Mouse (Mus musculus): Measurements from ENCODE around the gene Rrp15.

The Rrp15 gene

DNA sequence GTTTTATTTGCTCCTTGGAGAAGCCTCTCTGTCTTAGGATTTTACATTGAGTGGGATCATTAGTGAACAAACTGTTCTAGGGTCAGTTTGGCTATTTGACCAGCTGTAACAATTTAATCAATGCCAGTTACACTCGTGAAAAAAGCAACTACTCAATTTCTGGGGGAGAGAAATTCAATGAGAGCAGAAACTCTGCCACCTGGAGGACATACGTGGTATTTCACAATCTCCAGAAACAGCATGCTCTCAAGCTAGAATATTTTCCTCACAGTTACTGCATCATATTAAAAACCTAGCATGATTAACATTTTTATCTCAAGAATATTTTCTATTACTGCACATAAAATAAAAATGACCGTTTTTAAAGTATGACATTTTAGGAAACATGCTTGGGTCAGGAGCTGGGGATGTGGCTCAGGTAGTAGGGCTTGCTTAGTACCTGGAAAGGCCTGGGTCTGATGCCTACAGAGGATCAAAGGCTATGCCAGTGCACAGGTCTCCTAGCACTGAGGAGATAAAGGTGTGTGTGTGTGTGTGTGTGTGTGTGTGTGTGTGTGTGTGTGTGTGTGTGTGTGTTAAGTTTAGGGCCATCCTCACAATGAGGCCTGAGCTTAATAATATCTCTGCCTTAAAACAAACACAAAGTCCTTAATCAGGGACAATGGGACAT lies 36.2 kb downstream of the Rrp15 start:
- peak; percentile 69 to 82 for DNase-seq

DNA sequence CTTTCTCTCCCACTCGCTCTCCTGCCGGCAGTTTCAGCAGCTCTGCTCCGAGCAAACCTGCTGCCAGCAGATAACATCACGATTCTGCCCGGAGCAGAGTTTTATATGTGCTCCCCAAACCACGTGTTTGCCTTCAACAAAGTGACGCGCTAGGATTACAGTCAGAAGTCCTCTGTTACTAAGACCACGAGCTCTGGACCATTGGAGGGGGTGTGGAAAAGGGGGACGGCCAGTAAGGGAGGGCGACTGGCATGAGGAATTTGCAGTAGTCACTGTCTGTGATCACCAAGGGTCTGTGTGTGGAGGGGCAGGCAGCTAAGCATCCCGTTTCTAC lies 43.3 kb downstream of the Rrp15 start, which contains the start of gene Tgfb2:
Gene Tgfb2, minus strand, starts transcription at position 75 of the 334 bp plus-strand sequence.
- DNase-seq = peak in 1 of 2 experiments; percentile 42

DNA sequence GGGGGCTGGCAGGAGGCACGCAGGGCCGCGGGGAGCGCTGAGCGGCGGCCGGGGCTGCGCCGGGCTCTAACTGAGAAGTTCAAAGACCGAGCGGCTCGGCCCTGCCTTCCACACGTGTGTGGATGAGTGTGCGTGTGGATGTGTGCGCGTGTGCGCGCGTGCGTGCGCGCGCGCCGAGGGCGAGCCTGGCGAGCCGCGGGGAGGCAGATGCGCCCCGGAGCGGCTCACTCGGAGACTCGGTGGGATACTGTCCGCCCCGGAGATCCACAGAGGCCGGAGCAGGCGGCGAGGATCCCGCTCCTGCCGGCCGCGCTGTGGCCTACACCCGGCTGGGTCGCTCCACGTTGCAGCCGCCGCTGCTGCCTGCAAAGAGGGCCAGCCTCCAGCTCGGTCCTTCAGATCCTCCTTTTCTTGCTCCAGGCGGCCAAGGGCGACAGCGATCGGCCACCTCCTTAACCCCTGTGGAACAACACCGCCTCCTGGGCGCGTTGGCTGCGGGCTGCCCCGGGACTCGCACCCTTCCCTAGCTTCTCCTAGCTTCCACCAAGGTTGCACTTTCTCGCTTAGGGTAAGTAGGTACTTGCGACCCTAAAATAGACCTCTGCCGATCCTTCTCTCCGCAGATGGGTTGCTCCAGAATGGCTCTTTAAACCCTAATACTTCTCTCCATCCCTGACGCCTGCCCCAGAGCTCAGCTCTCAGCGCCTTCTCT lies 43.8 kb downstream of the Rrp15 start:
- peak; percentile 69 to 71 for DNase-seq

DNA sequence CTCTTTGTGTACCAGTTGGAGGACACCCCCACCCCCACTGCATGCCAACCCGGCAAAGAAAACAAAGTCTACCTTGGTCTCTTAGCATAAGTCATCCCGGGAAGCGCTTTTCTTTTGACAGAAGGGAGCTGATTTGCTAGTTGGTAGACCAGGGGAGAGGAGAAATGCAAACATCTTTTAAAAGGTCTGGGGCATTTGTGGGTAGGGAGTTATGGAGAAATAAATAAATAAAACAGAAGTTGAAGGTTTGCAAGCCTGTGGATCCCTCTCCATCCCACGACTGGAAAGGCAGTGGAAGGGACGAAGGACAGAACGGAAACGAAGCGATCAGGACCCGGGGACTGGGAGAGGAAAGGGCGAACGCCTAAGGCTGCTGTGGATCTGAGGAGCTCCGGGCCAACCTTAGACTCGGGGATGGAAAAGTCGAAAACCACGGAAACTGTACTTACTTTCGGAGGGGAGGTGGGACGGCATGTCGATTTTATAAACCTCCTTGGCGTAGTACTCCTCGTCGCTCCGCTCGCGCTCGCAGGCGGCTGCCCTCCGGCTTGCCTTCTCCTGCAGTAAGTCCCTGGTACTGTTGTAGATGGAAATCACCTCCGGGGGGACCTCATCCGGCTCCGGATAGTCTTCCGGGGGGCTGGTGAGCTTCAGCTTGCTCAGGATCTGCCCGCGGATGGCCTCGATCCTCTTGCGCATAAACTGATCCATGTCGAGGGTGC lies 45.0 kb downstream of the Rrp15 start:
- peak; percentile 60 to 61 for DNase-seq

DNA sequence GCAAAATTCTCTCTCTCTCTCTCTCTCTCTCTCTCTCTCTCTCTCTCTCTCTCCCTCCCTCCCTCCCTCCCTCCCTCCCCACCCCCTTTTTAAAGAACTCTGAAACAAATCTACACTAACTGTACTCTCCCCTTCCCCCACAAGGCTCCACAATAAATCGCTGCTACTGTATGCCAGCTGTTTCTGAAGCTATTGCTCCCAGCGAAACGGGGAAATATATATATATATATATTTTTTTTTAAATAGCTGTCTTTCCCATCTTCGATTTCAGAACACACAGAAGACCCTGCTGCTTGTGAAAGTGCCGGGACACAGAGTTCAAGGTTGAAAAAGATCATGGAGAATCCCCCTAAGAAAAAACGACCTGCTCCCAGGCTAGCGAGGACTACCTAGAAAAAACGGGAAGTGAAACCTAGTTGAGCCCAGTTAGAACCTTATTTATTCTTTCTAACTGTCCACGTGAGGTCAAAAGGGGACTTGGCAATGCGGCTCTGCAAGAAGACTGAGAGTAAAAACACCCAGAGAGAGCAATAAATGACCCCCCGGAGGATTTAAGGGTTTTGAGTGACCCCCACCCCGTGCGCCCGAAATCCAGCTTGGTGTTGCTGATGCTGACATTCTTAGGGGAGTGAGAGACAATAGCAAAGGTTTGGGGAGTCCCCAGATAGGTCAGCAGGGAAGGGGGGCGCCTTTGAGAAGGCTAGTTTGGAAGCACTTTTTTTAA lies 45.7 kb downstream of the Rrp15 start:
- DNase-seq = peak in 1 of 2 experiments; percentile 46

DNA sequence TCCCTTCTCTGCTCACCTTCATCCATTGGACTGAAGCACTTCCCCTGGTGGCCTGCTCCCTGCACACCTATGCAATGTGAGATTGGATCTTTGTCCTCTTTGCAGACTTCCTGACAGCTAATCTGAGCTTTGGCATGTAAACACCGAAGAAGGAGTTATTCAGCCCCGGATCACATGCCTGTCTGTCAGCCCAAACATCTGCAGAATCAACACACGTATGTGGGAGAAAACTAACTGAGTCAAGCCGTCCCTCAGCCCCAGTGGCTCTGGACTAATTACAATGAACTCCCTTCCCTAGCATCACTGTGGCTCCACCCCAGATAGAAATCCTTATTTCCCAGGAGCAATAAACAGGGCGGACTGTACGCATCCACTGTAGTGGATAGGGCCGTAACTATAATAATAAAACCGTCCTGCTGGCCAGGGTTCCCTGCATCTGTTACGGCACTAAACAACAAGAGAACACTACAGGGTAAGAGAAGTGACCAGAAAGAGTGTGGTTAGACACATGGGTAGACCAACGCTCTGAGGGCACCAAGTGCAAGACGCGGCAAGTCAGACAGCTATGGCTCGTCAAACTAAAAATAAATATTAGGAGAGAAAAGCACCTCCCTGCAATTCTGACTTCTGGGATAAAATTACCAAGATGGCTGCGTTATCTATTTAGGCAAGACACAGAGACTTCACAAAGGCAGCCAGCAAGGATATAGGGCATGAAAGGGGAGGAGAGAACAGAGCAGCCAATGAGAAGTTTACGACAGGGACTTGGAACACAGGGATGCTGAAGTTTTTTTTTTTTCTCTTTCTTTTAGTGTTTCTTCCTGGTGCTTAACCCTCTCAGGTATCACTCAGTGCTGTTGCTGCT lies 46.5 kb downstream of the Rrp15 start:
- DNase-seq = peak in 1 of 2 experiments; percentile 31

DNA sequence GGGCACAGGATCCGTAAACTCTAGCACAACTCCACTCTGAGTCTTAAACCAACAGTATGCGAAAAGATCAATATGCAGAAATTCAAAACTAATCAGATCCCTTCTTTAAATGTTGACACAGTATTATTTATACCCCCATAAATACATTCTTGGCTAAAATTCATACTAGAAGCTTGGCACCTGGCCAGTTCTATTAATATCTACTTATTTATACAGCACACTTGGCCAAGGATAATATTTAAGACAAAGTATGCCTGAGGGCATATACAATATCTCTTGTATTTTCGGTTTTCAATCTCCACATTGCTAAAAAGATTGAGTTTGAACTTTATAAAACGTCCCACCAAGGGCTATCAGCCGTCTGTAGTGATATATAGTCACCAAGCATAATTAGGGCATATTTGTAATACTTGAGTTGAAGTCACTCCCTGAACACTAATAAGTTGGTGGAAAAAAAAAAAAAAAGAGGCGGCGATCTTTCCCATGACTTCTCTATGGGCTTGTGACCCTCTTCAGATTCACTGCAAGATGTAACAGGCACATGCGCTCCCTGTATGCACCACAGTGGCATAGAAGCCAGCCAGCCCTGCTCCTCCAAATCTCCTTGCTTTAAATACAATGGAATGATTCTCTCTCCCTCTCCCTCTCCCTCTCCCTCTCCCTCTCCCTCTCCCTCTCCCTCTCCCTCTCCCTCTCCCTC lies 47.8 kb downstream of the Rrp15 start:
- no peak for DNase-seq

DNA sequence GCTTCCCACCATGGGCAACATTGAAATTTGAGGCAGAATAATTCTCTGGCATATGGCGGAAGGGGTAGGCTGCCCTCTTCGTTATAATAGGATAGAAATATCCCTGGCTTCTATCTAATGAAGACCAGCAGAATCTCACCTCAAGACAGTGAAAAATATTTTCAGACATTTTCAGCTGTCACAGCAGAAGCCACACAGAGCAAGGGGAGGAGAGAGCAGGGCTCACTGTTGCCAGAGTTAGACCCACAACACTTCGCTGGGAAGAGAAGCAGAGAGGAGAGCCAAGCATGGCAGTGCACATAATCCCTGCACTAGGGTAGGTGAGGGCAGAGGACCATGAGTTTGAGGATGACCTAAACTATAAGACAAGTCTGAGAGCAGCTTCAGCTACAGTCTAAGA lies 48.7 kb downstream of the Rrp15 start:
- no peak for DNase-seq

DNA sequence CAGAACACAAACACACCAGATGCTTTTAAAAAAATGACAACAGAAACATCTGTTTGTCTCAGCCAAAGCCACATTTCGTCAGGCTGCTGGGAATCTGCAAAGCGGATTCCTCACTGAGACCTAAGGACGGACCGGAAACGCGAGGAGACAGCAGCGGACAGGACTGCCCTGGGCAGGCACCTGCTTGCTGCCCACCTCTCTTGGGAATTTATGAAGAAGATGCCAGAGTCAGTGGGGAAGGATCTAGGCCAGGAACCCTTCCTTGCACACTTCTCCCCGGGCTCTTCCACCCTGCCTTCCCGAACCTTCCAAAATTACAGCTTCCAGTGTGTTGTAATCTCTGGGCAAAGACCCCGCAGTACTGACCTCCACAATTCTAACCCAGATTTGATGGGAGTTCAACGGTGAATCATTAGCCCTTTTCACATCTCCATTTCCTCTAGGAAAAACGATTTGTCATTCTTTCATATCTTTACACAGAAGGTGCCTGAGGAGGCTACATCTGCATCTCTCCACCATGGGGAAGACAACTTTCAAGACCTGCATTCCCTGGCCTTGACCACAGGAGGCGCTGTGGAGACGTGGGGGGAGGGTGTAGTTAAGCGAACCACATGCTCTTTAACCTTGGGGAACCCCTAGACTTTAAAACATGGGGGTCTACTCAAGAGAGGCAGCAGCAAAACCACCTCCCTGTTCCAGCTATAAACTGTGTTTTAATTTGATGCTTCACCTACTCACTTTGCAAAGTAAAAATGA lies 50.4 kb downstream of the Rrp15 start:
- DNase-seq = no peak

DNA sequence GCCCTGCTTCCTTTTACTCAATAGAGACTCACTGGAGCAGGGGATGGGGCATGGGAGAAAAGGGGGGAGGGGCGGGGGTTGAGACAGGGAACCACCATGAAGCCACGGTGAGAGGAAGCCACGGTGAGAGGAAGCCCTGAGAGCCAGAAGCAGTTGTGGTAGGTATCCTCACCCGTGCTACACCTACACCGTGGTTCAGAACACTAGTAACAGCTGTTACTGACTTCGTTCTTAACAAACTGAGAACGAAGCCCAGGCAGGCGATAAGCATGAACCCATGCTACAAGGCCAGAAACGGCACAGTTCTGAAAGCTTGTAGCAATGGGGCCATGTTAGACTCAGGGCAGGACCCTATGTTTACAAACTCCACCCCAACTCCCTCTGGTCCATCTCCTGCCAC lies 52.9 kb downstream of the Rrp15 start:
- DNase-seq = no peak

DNA sequence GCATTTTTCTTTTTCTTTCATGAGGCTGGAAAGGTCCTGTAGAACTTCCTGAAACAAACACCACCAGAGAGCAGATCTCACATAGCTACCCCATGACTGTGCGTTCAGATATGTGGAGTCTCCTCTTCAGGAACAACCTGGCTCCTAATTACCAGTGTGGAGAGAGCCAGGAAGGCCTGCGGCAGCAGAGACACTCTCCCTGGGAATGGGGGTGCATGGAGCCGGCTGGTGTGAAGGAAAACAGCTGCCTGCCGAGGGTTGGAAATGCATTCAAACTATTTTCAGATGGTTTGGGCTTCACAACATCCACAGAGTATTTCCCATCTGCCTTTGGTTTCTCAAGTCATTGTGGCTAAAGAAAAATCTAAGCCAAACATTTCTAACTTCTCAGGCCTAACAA lies 53.8 kb downstream of the Rrp15 start:
- DNase-seq = no peak

DNA sequence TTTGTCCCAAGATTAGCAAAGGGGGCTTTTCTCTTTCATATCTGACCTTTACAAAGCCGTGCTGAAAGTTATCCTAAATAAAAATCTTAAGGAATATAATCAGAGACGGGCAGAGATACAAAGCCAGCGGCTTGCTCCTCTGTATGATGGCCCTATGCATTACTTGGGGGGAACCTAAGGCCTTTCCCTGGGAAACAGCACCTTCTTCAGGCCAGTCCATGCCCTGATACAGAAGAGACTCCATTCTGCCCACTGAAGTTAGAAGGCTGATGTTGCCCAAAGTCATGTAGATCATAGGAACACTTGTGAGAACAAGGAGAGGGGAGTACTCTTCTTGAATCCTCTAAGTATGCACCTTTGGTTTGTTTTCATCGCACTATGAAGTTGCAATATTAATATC lies 56.8 kb downstream of the Rrp15 start:
- DNase-seq = peak; percentile 39 to 53

DNA sequence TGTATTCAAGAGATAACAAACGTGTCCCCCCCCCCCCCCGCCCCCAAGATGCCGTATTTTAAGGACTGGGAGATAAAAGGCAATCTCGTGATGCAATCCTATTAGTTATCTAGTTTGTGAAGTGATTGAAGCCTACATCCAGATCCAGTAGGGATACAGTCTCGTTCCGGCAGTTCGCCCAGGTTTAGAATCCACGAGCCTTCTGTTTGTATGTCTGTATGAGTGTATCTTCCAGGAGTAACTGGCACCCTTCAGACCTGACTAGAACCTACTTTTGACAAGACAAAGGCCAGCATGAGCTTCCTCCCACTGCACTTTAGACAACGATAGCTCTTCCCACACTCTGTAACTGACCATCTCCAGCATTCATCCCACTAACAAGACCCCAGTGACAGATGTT lies 57.5 kb downstream of the Rrp15 start:
- no peak for DNase-seq

DNA sequence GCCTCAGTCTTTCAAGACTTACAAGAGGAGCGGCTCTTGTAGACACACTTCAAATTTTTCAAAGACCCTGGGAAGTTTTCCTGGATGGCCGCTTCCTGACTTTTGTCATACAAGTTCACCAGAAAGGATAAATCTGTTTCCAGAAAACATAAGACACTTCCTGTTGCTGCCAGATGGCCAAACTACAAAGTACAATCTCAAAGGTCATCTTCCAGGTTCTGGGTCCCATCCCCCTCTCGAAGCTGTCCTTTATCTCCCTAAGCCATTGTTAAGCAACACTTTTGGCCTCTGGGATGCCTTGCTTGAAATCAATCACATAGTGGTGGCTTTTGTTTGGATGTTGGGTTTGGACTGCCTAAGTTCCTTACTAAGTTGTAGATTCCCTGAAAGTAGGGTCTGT lies 65.1 kb downstream of the Rrp15 start:
- no peak for DNase-seq

DNA sequence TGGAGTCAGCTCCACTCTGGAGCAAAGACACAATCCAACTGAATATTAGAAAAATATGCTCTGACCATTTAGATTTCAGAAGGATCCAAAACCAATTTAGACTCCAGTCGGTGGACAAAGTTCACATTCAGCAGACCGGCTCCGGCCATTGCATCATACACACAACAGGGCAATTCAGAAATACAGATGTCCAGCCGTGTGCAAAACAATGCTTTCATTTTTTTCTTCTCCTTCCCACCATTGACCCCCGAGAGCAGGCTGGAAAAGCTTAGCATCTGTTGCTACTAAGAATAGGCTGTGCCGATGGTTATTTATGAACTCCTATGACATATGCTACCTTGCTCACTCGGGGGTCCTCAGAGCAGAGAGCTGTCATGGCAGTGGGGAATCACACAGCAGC lies 66.6 kb downstream of the Rrp15 start:
- DNase-seq = peak in 1 of 2 experiments; percentile 26

DNA sequence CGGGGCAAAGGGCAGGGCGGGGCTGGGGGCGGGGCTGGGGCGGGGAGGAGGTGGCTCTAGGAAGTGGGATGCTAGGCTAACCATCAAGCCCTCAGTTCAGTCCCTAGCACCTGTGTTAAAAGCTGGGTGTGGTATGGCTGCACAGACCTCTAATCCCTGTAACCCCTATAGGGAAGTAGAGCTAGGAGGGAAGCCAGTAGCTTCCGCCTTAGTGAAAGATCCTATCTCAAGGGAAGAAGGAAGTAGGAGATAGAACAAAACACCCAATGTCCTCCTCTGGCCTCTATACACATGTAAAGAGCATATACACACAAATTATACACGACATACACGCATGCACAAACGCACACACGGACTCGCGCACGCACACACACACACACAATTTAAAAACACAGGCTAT lies 71.5 kb downstream of the Rrp15 start:
- no peak for DNase-seq

DNA sequence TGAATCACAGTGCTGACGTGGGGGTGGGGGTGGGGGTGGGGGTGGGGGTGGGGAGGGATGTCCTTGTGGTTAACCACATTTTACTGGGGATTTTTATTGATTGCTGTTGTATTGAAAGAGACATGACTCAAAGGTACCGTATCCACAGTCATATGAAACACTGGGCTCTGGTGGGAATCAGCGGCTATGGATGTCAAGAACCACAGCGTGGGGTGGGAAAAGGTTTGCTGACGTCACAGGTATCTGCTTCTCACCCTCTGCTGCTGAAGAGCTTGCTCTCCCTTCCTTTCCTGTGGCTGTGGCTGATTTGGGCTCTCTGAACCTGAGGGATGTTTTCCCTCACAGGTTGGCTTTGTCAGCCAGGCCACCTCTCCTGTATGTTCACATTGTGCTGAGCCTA lies 73.0 kb downstream of the Rrp15 start:
- no peak for DNase-seq

DNA sequence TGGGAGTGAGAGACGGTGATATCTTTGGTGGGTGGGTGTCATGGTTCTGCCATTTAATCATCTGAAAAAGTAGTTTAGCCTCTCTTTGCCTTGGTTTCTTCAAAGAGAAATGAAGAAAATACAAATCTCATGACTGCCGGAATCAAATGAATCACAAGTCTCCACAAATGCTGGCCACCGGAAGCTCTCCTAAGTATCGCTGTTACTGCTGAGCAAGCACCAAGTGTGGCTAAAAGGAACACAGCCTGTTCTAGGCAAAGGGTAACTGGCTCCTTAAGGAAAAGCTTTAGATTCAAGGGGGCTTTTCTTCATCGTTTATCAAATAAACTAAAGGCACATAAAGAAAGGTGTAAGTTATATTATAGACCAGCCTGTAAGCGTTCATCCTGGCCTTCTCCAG lies 73.9 kb downstream of the Rrp15 start:
- no peak for DNase-seq

DNA sequence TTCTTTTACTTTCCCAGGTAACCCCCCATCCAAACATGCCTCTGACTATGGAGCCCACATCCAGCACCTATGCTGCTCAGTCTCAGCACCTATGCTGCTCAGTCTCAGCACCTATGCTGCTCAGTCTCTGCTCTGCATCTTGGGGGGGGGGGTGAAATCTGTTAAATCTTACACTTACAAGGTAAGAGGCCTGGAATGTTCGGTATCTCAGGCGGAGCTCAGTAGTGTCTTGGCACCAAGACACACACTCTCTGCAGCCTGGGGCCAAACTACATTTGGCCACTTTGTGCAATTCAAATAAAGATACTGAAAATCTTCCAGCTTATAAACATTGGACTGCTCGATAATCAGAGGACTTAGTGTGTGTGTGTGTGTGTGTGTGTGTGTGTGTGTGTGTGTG lies 74.5 kb downstream of the Rrp15 start:
- DNase-seq = no peak

DNA sequence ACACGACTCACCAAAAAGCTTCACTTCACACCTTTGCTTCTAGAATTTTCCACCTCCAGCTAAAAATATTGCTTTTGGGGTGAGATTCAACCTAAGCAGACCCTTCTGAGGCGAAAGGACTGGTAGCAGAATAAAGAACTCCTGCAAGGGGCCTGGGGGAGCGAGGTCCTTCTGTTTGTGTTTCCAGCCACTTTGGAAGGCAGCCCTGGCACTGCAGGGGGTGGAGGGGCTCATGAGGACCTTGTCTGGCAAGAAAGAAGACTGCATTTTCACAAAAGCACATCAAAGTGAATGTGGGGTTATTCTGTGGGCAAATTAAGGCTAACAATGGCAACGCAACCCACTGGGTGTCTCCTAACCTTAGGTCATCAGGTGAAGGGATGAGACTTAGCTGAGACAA lies 76.0 kb downstream of the Rrp15 start:
- peak; percentile 57 to 76 for DNase-seq
